Mouse (Mus musculus) myocyte (in vitro differentiated cells): ENCODE data around the gene Gm42906. TPM values are rescaled to one million over a fixed set of nuclear protein-coding genes. Genes with fewer than 3 reads are reported as not detected.

Experiments
- H3K27me3 ChIP-seq: one replicate; pipeline ENCODE4 v1.6.1; 2011; ENCODE audit not compliant: control insufficient read depth, insufficient read depth, insufficient read length
- H3K36me3 ChIP-seq: one replicate; pipeline ENCODE4 v1.6.1; 2011; ENCODE audit not compliant: control insufficient read depth, insufficient read depth
- H3K4me2 ChIP-seq: one replicate; pipeline ENCODE4 v1.6.1; 2011; ENCODE audit warnings: low read depth, control low read depth
- H3K4me3 ChIP-seq: one replicate; pipeline ENCODE4 v1.5.1; 2011; ENCODE audit warnings: mild to moderate bottlenecking, control low read depth, moderate library complexity
- H3K79me2 ChIP-seq: one replicate; pipeline ENCODE4 v1.6.1; 2011; ENCODE audit not compliant: control insufficient read depth, insufficient read depth
- H3ac ChIP-seq: one replicate; pipeline ENCODE4 v1.6.1; 2011; ENCODE audit not compliant: control insufficient read depth, insufficient read length
- CEBPB ChIP-seq: IDR thresholded peaks from 2 replicates; pipeline ENCODE4 v1.6.1; 2011; ENCODE audit warnings: mild to moderate bottlenecking, moderate library complexity; ENCODE audit not compliant: poor library complexity, insufficient read depth, severe bottlenecking
- E2F4 ChIP-seq: IDR thresholded peaks from one replicate; pipeline ENCODE4 v1.6.1; 2011; ENCODE audit warnings: mild to moderate bottlenecking, control low read depth, moderate library complexity; ENCODE audit not compliant: insufficient read depth
- MAX ChIP-seq: IDR thresholded peaks from one replicate; pipeline ENCODE4 v1.6.1; 2011; ENCODE audit warnings: low read depth, mild to moderate bottlenecking, control low read depth
- MYOD1 ChIP-seq, 3 experiments: IDR thresholded peaks; one replicate each; pipeline ENCODE4 v1.6.1; 2011; ENCODE audit warnings: control low read depth in 2 of 3, low read depth in 2 of 3, mild to moderate bottlenecking in 2 of 3, moderate library complexity in 1 of 3; ENCODE audit not compliant: insufficient read length in 2 of 3, control insufficient read depth in 1 of 3
- MYOG ChIP-seq, 3 experiments: IDR thresholded peaks; one replicate each; pipeline ENCODE4 v1.6.1; 2011; ENCODE audit warnings: control low read depth in 2 of 3, low read depth in 2 of 3, mild to moderate bottlenecking in 2 of 3; ENCODE audit not compliant: insufficient read length in 2 of 3, control insufficient read depth in 1 of 3, insufficient read depth in 1 of 3
- POLR2A ChIP-seq: IDR thresholded peaks from one replicate; pipeline ENCODE4 v1.6.1; 2011; ENCODE audit warnings: low read depth, mild to moderate bottlenecking, control low read depth, moderate library complexity; ENCODE audit not compliant: insufficient read length
- POLR2AphosphoS2 ChIP-seq: IDR thresholded peaks from one replicate; pipeline ENCODE4 v1.6.1; 2011; ENCODE audit warnings: low read depth, control low read depth; ENCODE audit not compliant: insufficient read length
- REST ChIP-seq: IDR thresholded peaks from one replicate; pipeline ENCODE4 v1.6.1; 2011; ENCODE audit warnings: mild to moderate bottlenecking, control low read depth, moderate library complexity; ENCODE audit not compliant: insufficient read depth, insufficient read length
- SRF ChIP-seq: IDR thresholded peaks from one replicate; pipeline ENCODE4 v1.6.1; 2011; ENCODE audit warnings: low read depth; ENCODE audit not compliant: control insufficient read depth, insufficient read length
- TCF12 ChIP-seq: IDR thresholded peaks from one replicate; pipeline ENCODE4 v1.6.1; 2011; ENCODE audit warnings: mild to moderate bottlenecking, control low read depth; ENCODE audit not compliant: poor library complexity, insufficient read depth, severe bottlenecking
- TCF3 ChIP-seq: IDR thresholded peaks from one replicate; pipeline ENCODE4 v1.6.1; 2011; ENCODE audit warnings: low read depth, control low read depth; ENCODE audit not compliant: insufficient read length
- USF1 ChIP-seq: IDR thresholded peaks from one replicate; pipeline ENCODE4 v1.6.1; 2011; ENCODE audit warnings: low read depth, mild to moderate bottlenecking, control low read depth, moderate library complexity
- polyA plus RNA-seq: library from polyadenylated mRNA; unstranded; fragments of >200 nt; fragmentation: generic; extraction: Trizol; gene quantifications from one replicate; pipeline ENCODE4 v1.2.1, GENCODE M21; 2012; ENCODE audit warnings: missing spikeins

The Gm42906 gene
- polyA plus RNA-seq, 1 experiment: not detected

- Histone ChIP-seq H3ac (no peak overlapping the region), H3K36me3 (peaks cover 6% of the 10 kb centered on the region), H3K4me2 (peak overlapping the region; percentile 84), H3K27me3 (no peaks in the 10 kb centered on the region), H3K4me3 (peak overlapping the region; percentile 76), H3K79me2 (peaks cover 42% of the 10 kb centered on the region)
- TF ChIP-seq MYOG (IDR thresholded peaks at IDR 0.05; ENCODE audit: control insufficient read depth in 1 of 3, insufficient read depth in 1 of 3, insufficient read length in 2 of 3, low read depth in 2 of 3): no peak
- no peak for TF ChIP-seq CEBPB
- no peak for TF ChIP-seq MAX
- TF ChIP-seq SRF: no peak
- TF ChIP-seq REST: no peak
- TF ChIP-seq TCF3: no peak
- no peak for TF ChIP-seq POLR2A
- no peak for TF ChIP-seq MYOD1 (IDR thresholded peaks at IDR 0.05; ENCODE audit: control insufficient read depth in 1 of 3, insufficient read length in 2 of 3, low read depth in 2 of 3)
These were observed 237.2 kb downstream of the Gm42906 start for GRCm38 (mm10) chr5:151190764-151191163.

- Histone ChIP-seq H3K79me2 (peaks cover 51% of the 10 kb centered on the region), H3K4me3 (peak overlapping the region; percentile 76), H3K4me2 (peak overlapping the region; percentile 84), H3K27me3 (no peaks in the 10 kb centered on the region), H3K36me3 (peaks cover 6% of the 10 kb centered on the region), H3ac (peak overlapping the region; percentile 61)
- TF ChIP-seq SRF (no peak), TCF3 (peak; percentile 45), TCF12 (peak; percentile 59), MAX (no peak), POLR2A (peak; percentile 75), USF1 (peak; percentile 97), E2F4 (no peak), MYOG (IDR thresholded peaks at IDR 0.05; ENCODE audit: control insufficient read depth in 1 of 3, insufficient read depth in 1 of 3, insufficient read length in 2 of 3, low read depth in 2 of 3) (peak; percentile 49 to 84 (median 74)), CEBPB (no peak), REST (no peak), MYOD1 (IDR thresholded peaks at IDR 0.05; ENCODE audit: control insufficient read depth in 1 of 3, insufficient read length in 2 of 3, low read depth in 2 of 3) (peak; percentile 75 to 80 (median 76)), POLR2AphosphoS2 (peak; percentile 72)
These were observed 238.1 kb downstream of the Gm42906 start for GRCm38 (mm10) chr5:151189789-151190378.

DNA sequence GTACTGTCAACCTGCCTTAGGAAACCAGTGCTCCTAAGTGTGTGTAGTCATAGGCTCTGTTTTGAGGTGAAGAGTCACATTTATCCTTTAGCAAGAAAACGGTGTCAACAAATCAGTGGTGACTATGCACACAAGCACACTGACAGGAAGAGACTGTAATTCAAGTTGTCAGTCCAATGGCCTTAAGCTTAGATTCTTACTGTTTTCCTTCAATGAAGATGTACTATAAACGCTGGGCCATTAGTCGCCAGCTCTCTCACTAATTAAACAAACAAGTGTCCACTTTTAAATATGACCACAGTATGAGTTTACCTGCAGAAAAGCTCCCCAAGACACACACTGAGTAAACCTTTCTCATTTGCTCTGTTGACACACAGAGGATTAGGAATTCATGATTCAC, 238.6 kb downstream of the Gm42906 start:
- Histone ChIP-seq H3K4me3 (peak overlapping the region; percentile 76), H3K27me3 (no peaks in the 10 kb centered on the region), H3ac (peak overlapping the region; percentile 61), H3K4me2 (peak overlapping the region; percentile 74), H3K79me2 (peaks cover 56% of the 10 kb centered on the region), H3K36me3 (peaks cover 6% of the 10 kb centered on the region)
- TF ChIP-seq REST (no peak), SRF (no peak), POLR2AphosphoS2 (no peak), CEBPB (no peak), USF1 (no peak), POLR2A (no peak), E2F4 (no peak), TCF12 (no peak), MAX (no peak), MYOG (IDR thresholded peaks at IDR 0.05; ENCODE audit: control insufficient read depth in 1 of 3, insufficient read depth in 1 of 3, insufficient read length in 2 of 3, low read depth in 2 of 3) (no peak), TCF3 (no peak), MYOD1 (IDR thresholded peaks at IDR 0.05; ENCODE audit: control insufficient read depth in 1 of 3, insufficient read length in 2 of 3, low read depth in 2 of 3) (no peak)

- TF ChIP-seq SRF (no peak), MAX (no peak), TCF12 (no peak), CEBPB (no peak), MYOD1 (IDR thresholded peaks at IDR 0.05; ENCODE audit: control insufficient read depth in 1 of 3, insufficient read length in 2 of 3, low read depth in 2 of 3) (no peak), USF1 (no peak), MYOG (IDR thresholded peaks at IDR 0.05; ENCODE audit: control insufficient read depth in 1 of 3, insufficient read depth in 1 of 3, insufficient read length in 2 of 3, low read depth in 2 of 3) (no peak), REST (no peak), TCF3 (no peak), POLR2A (no peak), E2F4 (no peak), POLR2AphosphoS2 (no peak)
- H3K27me3 ChIP-seq: no peaks in the 10 kb centered on the region
- peak overlapping the region; percentile 74 for H3K4me2 ChIP-seq
- H3ac ChIP-seq: no peak overlapping the region
- peaks cover 6% of the 10 kb centered on the region for H3K36me3 ChIP-seq
- H3K4me3 ChIP-seq: peak overlapping the region; percentile 76
- H3K79me2 ChIP-seq: peaks cover 63% of the 10 kb centered on the region
These were observed 239.3 kb downstream of the Gm42906 start for GRCm38 (mm10) chr5:151188659-151189058.
